In the genomic region with DNA sequence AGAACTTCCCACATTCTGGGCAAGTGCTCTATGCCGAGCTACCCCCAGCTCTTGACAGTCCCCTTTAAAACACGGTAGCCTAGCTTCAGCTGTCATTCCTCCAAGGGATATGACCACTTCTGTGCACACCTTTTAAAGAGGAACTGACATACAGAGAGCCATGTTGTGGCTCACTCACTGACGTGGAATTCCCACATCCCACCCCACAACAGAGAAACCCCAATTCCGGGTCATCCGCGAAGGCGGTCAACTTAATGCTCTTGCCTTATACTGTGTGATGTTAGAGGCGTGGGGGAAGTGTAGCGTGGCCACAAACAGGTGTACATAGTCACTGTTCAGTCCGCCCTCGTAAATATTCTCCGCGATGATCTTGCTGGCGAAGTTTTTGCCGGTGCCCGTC, we compare ENCODE assay signal across 8 mouse cellular contexts. TPM values are rescaled to one million over a fixed set of nuclear protein-coding genes. Genes with fewer than 3 reads are reported as not detected.
DNase-seq lines count a peak whose midpoint lies in the region; ATAC-seq and TF ChIP-seq lines count a peak whose summit lies in the region.

No protein-coding gene starts in this region.

- H3K4me3 ChIP-seq in gastrocnemius, adult 2 months = peak overlapping the region; percentile 100
- H3K4me3 ChIP-seq in forebrain, embryonic 13.5 days = peak overlapping the region; percentile 98
- peak overlapping the region; percentile 85 to 88 for H3K4me3 ChIP-seq in liver, embryonic 14.5 days (ENCODE audit: insufficient read depth in 1 of 2, low read depth in 2 of 2, low read length in 2 of 2)

- TF ChIP-seq EP300 in liver, embryonic 14.5 days (IDR thresholded peaks at IDR 0.05; ENCODE audit: low read depth) = no peak

- WGBS in forebrain, embryonic 13.5 days = 22% methylated on average over 16 of the region's 16 CpGs
- 6% methylated on average over 16 of the region's 16 CpGs for WGBS in liver, embryonic 14.5 days (ENCODE audit: insufficient replicate concordance)

- peak overlapping the region; percentile 88 for H3K27ac ChIP-seq in gastrocnemius, adult 2 months
- no peak overlapping the region for H3K27ac ChIP-seq in forebrain, embryonic 13.5 days
- no peak overlapping the region; the same call in 1 of the 2 replicates for H3K27ac ChIP-seq in liver, embryonic 14.5 days

- no peaks in the 10 kb centered on the region for H3K9me3 ChIP-seq in forebrain, embryonic 13.5 days (replicated peaks)
- H3K9me3 ChIP-seq in liver, embryonic 14.5 days (ENCODE audit: control insufficient read depth, low read length) = no peaks in the 10 kb centered on the region

- ATAC-seq in forebrain, embryonic 13.5 days = no peak
- peak; percentile 20; the same call in 1 of the 2 replicates for ATAC-seq in liver, embryonic 14.5 days (ENCODE audit: insufficient read depth)

- no peaks in the 10 kb centered on the region for H3K27me3 ChIP-seq in forebrain, embryonic 13.5 days
- no peaks in the 10 kb centered on the region for H3K27me3 ChIP-seq in liver, embryonic 14.5 days (ENCODE audit: control insufficient read depth, insufficient read depth, low read length)
- no peaks in the 10 kb centered on the region for H3K27me3 ChIP-seq in splenic B cell, adult 2 months (ENCODE audit: control insufficient read depth, insufficient read depth, low read length, poor library complexity, severe bottlenecking)

- no peak for DNase-seq in gastrocnemius, adult 2 months
- DNase-seq in gastrocnemius, postnatal 14 days = no peak
- DNase-seq in CD4-positive helper T cell, adult 2 months (ENCODE audit: low read depth, low spot score) = peak; percentile 66
- DNase-seq in liver, embryonic 14.5 days (ENCODE audit: low read depth in 3 of 3, low spot score in 3 of 3) = no peak
- peak; percentile 44 for DNase-seq in splenic B cell, adult 2 months (ENCODE audit: low read depth, low spot score)
- DNase-seq in layer of hippocampus, adult 9-11 months = no peak
- DNase-seq in adrenal gland, postnatal 36 days = no peak

- intact Hi-C loops in gastrocnemius, adult 2 months (cut with DNase I) = no loop called here
- intact Hi-C loops in gastrocnemius, postnatal 14 days (cut with DNase I; ENCODE audit: low total_unique reads) = no loop called here

- no peak for TF ChIP-seq CTCF in gastrocnemius, adult 2 months (IDR thresholded peaks at IDR 0.05)
- no peak for TF ChIP-seq CTCF in liver, embryonic 14.5 days (IDR thresholded peaks at IDR 0.05; ENCODE audit: low read depth)

- H3K9ac ChIP-seq in forebrain, embryonic 13.5 days = peak overlapping the region; percentile 97
- H3K9ac ChIP-seq in liver, embryonic 14.5 days (replicated peaks) = peak overlapping the region; percentile 98

- peaks cover 50% of the 10 kb centered on the region for H3K36me3 ChIP-seq in forebrain, embryonic 13.5 days (ENCODE audit: poor library complexity, severe bottlenecking)
- peaks cover 21% of the 10 kb centered on the region for H3K36me3 ChIP-seq in liver, embryonic 14.5 days (replicated peaks; ENCODE audit: control insufficient read depth, insufficient read depth, low read depth)
- H3K36me3 ChIP-seq in splenic B cell, adult 2 months (ENCODE audit: control insufficient read depth, insufficient read depth, low read length, poor library complexity, severe bottlenecking) = peaks cover 3% of the 10 kb centered on the region; the same call in 1 of the 2 replicates

- peaks cover 28% of the 10 kb centered on the region for H3K4me1 ChIP-seq in forebrain, embryonic 13.5 days
- H3K4me1 ChIP-seq in liver, embryonic 14.5 days (replicated peaks; ENCODE audit: control insufficient read depth in 2 of 2, insufficient read depth in 2 of 2, low read length in 1 of 2) = peaks cover 7 to 13% of the 10 kb centered on the region in 2 experiments; a peak in 3 of 4 replicates

- peak overlapping the region; percentile 98 for H3K4me2 ChIP-seq in forebrain, embryonic 13.5 days
- peak overlapping the region; percentile 97 for H3K4me2 ChIP-seq in liver, embryonic 14.5 days (ENCODE audit: low read depth)

RNA-seq across cellular contexts. Expression of a gene that starts 0.9 kb away (rescaled TPM):
- total RNA-seq in gastrocnemius, adult 2 months (2021) = 1 to 10 TPM; 6.9 to 8.5 TPM
- total RNA-seq in gastrocnemius, postnatal 14 days (2021) = 10 to 100 TPM; 11.2 to 11.7 TPM
- polyA plus RNA-seq in forebrain, embryonic 13.5 days (2015; fragmentation: Nextera tagmentation; extraction: Ambion mirVana) = 95.0 and 105 TPM in 2 replicates
- polyA plus RNA-seq in liver, embryonic 14.5 days (2012; rRNA removed) = 25.0 and 29.3 TPM in 2 replicates
- 34.3 and 34.8 TPM in 2 replicates for polyA plus RNA-seq in liver, embryonic 14.5 days (2014; fragmentation: Nextera tagmentation; extraction: Ambion mirVana)
- total RNA-seq in adrenal gland, postnatal 36 days (2021) = 10 to 100 TPM; 32.5 to 41.6 TPM

RNA-seq across cellular contexts. Expression of a gene that starts 14.1 kb away (rescaled TPM):
- 10 to 100 TPM; 23.4 to 24.0 TPM for total RNA-seq in gastrocnemius, adult 2 months (2021)
- total RNA-seq in gastrocnemius, postnatal 14 days (2021) = 10 to 100 TPM; 17.7 to 18.7 TPM
- polyA plus RNA-seq in forebrain, embryonic 13.5 days (2015; fragmentation: Nextera tagmentation; extraction: Ambion mirVana) = 23.3 and 26.4 TPM in 2 replicates
- polyA plus RNA-seq in liver, embryonic 14.5 days (2012; rRNA removed) = 10.7 and 14.6 TPM in 2 replicates
- polyA plus RNA-seq in liver, embryonic 14.5 days (2014; fragmentation: Nextera tagmentation; extraction: Ambion mirVana) = 14.7 and 15.7 TPM in 2 replicates
- total RNA-seq in adrenal gland, postnatal 36 days (2021) = 10 to 100 TPM; 53.0 to 53.3 TPM

RNA-seq across cellular contexts. Expression of a gene that starts 15.2 kb away (rescaled TPM):
- total RNA-seq in gastrocnemius, adult 2 months (2021) = 10 to 100 TPM; 25.9 to 26.6 TPM
- total RNA-seq in gastrocnemius, postnatal 14 days (2021) = 10 to 100 TPM; 16.1 to 17.4 TPM
- polyA plus RNA-seq in forebrain, embryonic 13.5 days (2015; fragmentation: Nextera tagmentation; extraction: Ambion mirVana) = 75.7 and 81.0 TPM in 2 replicates
- 13.2 and 24.4 TPM in 2 replicates for polyA plus RNA-seq in liver, embryonic 14.5 days (2012; rRNA removed)
- polyA plus RNA-seq in liver, embryonic 14.5 days (2014; fragmentation: Nextera tagmentation; extraction: Ambion mirVana) = 22.2 and 25.7 TPM in 2 replicates
- 10 to 100 TPM; 38.9 to 42.8 TPM for total RNA-seq in adrenal gland, postnatal 36 days (2021)

RNA-seq across cellular contexts. Expression of a gene that starts 15.3 kb away (rescaled TPM):
- 10 to 100 TPM in 1 of 2 experiments, 1 to 10 TPM in 1; 8.7 to 10.6 TPM for total RNA-seq in gastrocnemius, adult 2 months (2021)
- 10 to 100 TPM; 11.6 to 13.1 TPM for total RNA-seq in gastrocnemius, postnatal 14 days (2021)
- 34.6 and 35.2 TPM in 2 replicates for polyA plus RNA-seq in forebrain, embryonic 13.5 days (2015; fragmentation: Nextera tagmentation; extraction: Ambion mirVana)
- 2.5 and 2.7 TPM in 2 replicates for polyA plus RNA-seq in liver, embryonic 14.5 days (2012; rRNA removed)
- 2.7 and 3.2 TPM in 2 replicates for polyA plus RNA-seq in liver, embryonic 14.5 days (2014; fragmentation: Nextera tagmentation; extraction: Ambion mirVana)
- 10 to 100 TPM; 23.3 to 30.9 TPM for total RNA-seq in adrenal gland, postnatal 36 days (2021)

RNA-seq across cellular contexts. Expression of a gene that starts 37.2 kb away (rescaled TPM):
- 1 to 10 TPM; 2.9 to 3.7 TPM for total RNA-seq in gastrocnemius, adult 2 months (2021)
- total RNA-seq in gastrocnemius, postnatal 14 days (2021) = 1 to 10 TPM; 6.3 to 9.7 TPM
- polyA plus RNA-seq in forebrain, embryonic 13.5 days (2015; fragmentation: Nextera tagmentation; extraction: Ambion mirVana) = 1.5 and 2.1 TPM in 2 replicates
- 0.10 and 0.12 TPM in 2 replicates for polyA plus RNA-seq in liver, embryonic 14.5 days (2012; rRNA removed)
- 0.19 TPM in 1 of 2 replicates, not detected in the other for polyA plus RNA-seq in liver, embryonic 14.5 days (2014; fragmentation: Nextera tagmentation; extraction: Ambion mirVana)
- total RNA-seq in adrenal gland, postnatal 36 days (2021) = 10 to 100 TPM; 22.4 to 34.9 TPM

Comparison
In these comparisons a context has a peak if more than half of its experiments do, and no peak if none do; other contexts are left out.
1. DNase-seq: peak in CD4-positive helper T cell, adult 2 months (single experiment) and splenic B cell, adult 2 months (single experiment); none in gastrocnemius, adult 2 months (single experiment), gastrocnemius, postnatal 14 days (single experiment), liver, embryonic 14.5 days (0 of 3), layer of hippocampus, adult 9-11 months (single experiment) and adrenal gland, postnatal 36 days (0 of 2).
2. Peak in every context shown above with its lines, with median percentiles within 50 percentile points of each other: H3K4me3 ChIP-seq.